Mouse (Mus musculus): Measurements from ENCODE around the gene Rmnd5b.

- TF ChIP-seq POLR2A (IDR thresholded peaks at IDR 0.05; ENCODE audit: low read depth, low read length) = no peak
- TF ChIP-seq CTCF (IDR thresholded peaks at IDR 0.05; ENCODE audit: borderline replicate concordance, insufficient read depth, low read length) = no peak
Measured at GRCm38 (mm10) chr11:51618894-51619408, 16.7 kb downstream of the Rmnd5b start.

Data from embryonic fibroblast, embryonic 13.5 days (primary cell).